Mouse (Mus musculus) megakaryocyte, embryonic 14.5 days (primary cell): Measurements from ENCODE around the gene Dscaml1.

ENCODE experiments used
- FLI1 ChIP-seq: IDR thresholded peaks from 2 replicates; pipeline ENCODE4 v1.6.1; 2012; ENCODE audit warnings: low read length, inconsistent platforms, mixed read lengths
- GATA1 ChIP-seq: IDR thresholded peaks from 3 replicates; pipeline ENCODE4 v1.6.1; 2012; ENCODE audit warnings: mixed read lengths, low read length, inconsistent platforms, borderline replicate concordance

- TF ChIP-seq FLI1 (no peak), GATA1 (no peak)
Measured at GRCm38 (mm10) chr9:45589867-45590266, 163.4 kb downstream of the Dscaml1 start.
